Mouse (Mus musculus): Measurements from ENCODE around the gene Slamf6.

Slamf6 gene

DNA sequence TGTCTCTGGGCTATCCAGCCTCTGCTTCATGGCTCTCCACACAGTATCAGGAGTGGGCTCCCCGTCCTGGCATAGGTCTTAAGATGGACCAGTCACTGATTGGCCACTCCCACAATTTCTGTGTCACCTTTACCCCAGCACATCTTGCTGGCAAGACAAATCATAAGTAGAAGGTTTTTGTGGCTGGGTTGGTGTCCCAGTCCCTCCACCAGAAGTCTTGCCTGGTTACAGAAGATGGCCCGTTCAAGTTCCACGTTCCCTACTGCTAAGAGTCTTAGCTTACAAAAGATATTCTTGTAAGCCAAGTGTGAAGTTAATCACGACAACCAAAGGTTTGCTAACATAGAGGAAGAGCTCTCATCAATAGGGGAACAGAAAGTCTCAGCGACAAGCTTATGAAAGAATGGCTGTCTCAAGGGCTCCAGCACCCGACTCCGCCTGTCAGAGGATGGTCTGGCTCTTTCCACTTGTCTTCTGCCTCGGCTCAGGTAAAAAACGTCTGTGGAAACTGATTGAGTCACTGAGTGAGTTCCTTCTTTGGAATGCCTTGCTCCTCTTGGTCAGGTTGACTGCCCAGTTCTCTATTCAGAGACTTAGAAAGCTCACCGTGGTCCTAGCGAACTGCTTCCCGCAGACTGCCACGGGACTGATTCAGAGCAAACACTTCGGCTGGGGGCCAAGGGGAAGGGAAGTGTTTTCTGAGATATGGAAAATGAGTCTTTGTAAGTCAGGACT lies at the start of gene Slamf6:
Slamf6 (plus strand) TSS at position 211 of the 735 bp plus-strand sequence.
- DNase-seq (ENCODE audit: extremely low read depth, low read depth): peak; percentile 45

DNA sequence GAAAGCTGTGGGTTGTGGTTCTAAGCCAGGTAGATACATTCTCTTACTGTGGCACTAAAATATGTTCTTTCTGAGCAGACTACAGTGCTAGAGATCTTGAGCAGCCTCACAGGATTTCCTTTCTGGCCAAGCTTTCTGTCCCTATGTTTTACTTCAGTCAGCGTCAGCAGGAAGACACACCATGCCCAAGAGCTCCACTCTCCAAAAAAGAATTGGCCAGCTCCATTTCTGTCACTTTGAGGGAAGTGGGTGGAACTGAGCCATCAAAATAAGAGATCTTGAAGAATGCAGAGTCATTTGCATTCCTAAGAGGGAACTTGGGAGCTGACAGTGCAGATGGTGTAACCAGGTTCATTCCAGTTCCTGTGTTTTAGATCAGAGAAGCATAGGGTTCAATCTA lies 30.3 kb upstream of the Slamf6 start:
- no peak for DNase-seq (ENCODE audit: extremely low read depth, low read depth)

DNA sequence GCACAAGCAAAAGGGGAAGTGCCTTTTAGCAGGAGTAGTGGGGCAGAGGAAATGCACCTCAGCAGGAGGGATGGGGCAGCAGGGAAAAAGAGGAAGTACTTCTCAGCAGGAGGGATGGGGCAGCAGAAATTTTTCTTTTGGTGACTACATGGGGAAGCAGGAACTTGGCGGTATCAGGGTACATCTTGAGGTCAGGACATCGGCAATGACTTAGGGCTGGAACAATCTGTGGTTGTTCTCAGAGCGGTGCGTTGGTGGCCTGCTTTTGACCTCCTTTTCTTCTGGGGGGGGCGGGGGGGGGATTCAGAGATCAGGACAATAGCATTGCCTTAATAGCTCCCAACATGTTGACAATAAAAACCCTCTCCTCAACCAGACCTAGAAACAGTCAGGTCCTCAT lies 22.0 kb upstream of the Slamf6 start, which contains the start of gene Gm10521:
Gm10521 (plus strand) TSS at position 301 of the 400 bp plus-strand sequence.
- peak; percentile 21 for DNase-seq (ENCODE audit: extremely low read depth, low read depth)

DNA sequence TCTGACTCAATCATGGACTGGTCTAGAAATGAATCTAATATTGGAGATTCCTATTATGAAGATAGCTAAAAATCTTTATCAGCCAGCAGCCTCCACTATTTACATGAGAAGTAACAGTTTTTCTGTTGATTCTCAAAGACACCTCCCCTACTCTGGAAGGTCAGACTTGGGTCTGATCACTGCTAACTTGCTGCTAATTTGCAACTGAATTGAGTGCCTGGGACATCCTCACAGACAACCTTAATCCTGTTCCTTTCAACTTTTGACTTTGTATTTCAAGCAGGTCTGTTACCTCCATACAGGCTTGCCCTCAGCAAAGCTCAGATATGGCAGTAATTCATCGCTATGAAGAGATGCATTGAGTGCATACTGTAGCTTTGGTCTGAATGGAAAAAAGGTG lies 13.3 kb upstream of the Slamf6 start:
- no peak for DNase-seq (ENCODE audit: extremely low read depth, low read depth)

DNA sequence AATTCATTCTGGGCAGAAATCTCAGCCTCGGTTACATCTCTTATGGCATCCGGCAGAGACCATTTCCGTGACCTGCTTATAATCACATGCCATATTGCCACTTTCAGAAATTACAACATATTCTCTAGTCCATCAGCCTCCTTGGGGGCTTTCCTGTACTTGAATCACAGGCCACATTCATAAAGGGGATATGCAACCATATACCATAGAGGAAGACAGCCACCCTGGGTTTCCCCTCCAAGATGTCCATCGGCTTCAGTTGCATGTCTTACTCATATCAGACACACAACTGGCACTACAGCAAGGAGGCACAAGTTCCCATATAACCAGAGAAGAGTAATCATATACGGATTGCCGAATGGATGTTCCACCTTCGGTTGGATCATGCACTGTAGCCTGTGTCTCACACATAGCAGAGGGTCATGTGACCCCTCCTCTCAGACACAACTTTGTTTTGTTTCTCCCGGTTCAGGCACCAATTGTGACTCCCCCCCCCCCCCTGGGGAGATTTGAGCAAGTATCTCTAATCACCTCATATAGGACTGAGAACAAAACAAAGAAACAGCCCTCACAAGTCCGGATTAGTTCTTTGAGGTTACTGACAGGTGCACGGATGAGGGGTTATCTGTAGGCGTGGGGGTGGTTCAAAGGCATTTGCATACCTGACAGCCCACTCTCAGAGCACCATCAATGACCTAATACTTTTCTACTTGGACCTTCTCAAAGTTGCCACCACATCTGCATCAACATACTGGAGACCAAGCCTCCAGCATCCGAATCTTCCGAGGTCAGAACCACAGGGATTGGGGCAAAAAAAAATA lies 1.5 kb upstream of the Slamf6 start:
- no peak for DNase-seq (ENCODE audit: extremely low read depth, low read depth)

DNA sequence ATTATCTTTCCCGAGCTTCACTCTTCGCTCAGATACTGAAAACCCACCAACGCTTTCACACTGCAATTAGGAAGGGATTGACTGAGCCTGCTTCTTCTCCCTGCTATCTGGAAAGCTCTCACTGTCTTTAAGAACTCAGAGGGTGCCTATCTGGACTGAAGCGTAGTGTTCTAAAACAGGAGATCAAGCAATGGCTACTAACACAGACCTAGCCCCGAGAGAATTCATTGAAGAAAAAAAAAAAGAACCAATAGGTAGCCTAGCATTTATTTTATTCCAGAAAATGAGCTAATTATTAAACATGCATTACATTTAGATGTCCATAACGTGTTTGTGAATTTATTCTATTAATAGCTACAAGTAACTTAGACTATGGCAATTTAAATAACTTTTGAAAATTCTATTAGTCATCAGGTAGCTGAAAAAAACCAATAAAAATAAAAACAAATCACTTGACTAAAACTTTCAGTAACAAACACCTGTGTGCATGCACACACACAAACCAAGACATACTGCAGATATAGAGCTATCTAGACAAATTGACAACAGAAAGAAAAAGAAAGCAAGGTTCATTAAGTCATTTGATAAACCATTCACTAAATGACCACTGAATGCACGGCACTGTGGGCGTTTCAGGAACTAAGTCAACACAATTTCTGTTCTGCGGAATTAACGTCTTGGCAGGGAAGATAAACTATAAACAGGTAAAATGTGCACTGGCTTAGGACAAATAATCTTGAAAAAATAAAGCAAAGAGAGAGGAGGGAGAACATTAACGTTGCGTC lies 1.0 kb downstream of the Slamf6 start:
- peak; percentile 31 for DNase-seq (ENCODE audit: extremely low read depth, low read depth)

GRCm38 (mm10) chr1:171919193-171919592 lies 1.9 kb downstream of the Slamf6 start:
- DNase-seq (ENCODE audit: extremely low read depth, low read depth): no peak

DNA sequence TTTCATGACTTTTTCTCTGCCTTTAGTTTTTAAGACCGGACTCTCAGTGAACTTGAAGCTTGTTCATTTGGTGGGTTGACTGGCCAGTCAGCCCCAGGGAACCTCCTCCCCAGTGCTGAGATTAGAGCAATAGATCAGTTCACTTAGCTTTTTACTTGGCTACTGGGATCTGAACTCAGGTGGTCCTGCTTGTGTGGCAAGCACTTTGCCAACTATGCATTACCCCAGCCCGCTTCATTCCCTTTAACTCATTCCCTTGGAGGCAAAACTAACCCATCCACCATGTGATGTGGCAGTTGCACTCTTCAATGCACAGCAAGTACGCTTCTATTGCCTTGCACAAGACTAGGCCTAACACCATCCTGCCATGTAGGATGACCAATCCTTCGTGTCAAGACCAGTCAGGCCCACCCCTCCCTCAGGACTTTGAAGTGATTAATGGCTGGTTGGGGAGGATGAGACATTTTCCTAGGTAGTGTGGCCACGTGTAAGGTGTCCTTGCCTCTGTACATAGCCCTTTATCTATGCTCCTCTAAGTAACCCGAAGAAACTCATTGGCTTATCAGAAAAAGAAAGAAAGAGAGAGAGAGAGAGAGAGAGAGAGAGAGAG lies 2.7 kb downstream of the Slamf6 start:
- no peak for DNase-seq (ENCODE audit: extremely low read depth, low read depth)

- DNase-seq (ENCODE audit: extremely low read depth, low read depth): peak; percentile 84
Observed at GRCm38 (mm10) chr1:171920989-171921621, 3.8 kb downstream of the Slamf6 start.

- no peak for DNase-seq (ENCODE audit: extremely low read depth, low read depth)
Observed at GRCm38 (mm10) chr1:171921641-171922040, 4.3 kb downstream of the Slamf6 start.

GRCm38 (mm10) chr1:171922844-171923243 lies 5.5 kb downstream of the Slamf6 start:
- DNase-seq (ENCODE audit: extremely low read depth, low read depth): no peak

GRCm38 (mm10) chr1:171924900-171925299 lies 7.6 kb downstream of the Slamf6 start:
- DNase-seq (ENCODE audit: extremely low read depth, low read depth): no peak

DNA sequence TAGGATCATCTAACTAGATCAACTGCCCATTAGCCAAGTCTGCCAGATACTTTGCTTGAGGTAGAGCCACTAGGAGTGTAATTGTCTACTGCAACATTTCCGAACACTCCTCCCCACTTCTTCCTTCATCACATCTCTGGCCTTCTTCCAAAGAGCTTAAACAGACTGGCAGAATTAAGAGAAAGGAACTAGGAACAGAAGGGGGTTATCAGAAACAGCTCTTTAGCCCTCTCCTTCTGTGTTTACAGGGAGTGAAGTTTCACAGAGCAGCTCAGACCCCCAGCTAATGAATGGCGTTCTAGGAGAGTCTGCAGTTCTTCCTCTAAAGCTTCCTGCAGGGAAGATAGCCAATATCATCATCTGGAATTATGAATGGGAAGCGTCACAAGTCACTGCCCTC lies 16.5 kb downstream of the Slamf6 start:
- DNase-seq (ENCODE audit: extremely low read depth, low read depth): no peak

DNA sequence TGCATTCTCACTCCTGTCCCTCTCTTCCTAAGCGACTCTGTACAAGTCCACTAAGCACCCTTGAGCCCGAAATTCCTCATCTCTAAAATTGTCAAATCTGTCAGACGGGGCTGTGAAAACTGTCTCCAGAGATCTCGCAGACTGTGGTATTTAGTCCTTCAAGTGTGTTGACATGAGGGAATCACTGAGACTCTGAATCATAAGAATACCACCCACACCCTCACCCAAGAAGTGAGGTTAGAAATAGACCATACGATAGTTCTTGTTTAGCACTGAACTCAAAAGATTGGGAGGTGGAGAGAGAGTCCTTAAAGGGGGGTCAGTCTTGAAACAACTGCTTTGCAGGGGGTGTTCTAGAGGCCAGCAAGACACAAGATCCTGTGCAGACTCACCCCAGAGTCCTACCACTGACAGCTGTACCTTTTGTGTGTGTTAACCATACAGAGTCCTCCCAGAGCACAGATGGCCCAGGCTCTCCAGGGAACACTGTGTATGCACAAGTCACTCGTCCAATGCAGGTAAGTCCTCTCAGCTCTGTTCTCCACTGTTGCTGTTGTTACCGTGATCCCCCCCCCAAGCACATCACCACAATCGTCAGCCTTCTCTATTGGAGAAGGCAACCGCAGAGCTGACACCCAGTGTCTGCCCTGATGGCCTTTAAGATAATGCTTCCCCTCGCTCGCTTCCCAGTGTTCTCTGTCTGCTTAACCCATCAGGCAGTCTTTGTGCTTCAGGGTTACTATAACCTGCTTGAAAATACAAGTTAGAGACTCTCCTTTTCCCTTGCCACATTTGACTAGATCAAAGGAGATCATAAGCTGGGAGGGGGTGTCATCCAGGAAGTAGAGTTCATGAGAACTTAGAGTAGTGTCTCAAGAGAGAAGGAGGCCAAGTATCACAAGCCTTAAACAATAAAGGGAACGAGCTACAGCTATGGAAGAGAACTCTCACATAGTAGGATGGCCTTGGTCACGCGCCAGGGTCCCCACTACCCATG lies 21.9 kb downstream of the Slamf6 start:
- DNase-seq (ENCODE audit: extremely low read depth, low read depth): no peak

DNA sequence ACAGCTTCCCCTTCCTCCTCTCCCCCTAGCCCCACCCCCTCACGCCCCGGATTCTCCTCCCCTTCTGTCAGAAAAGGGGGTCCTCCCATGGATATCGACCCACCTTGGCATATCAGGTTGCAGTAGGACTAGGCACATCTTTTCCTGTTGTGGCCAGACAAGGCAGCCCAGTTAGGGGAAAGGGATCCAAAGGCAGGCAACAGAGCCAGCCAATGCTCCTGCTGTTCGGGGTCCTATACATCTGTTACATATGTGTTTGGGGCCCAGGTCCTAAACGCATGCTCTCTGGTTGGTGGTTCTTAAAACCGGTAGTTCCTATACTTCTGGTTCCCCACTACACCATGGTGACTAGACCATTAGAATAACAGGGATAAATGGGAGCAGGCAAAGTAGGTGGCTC lies 23.3 kb downstream of the Slamf6 start:
- DNase-seq (ENCODE audit: extremely low read depth, low read depth): no peak

- no peak for DNase-seq (ENCODE audit: extremely low read depth, low read depth)
Observed at GRCm38 (mm10) chr1:171946447-171946995, 29.2 kb downstream of the Slamf6 start.

DNA sequence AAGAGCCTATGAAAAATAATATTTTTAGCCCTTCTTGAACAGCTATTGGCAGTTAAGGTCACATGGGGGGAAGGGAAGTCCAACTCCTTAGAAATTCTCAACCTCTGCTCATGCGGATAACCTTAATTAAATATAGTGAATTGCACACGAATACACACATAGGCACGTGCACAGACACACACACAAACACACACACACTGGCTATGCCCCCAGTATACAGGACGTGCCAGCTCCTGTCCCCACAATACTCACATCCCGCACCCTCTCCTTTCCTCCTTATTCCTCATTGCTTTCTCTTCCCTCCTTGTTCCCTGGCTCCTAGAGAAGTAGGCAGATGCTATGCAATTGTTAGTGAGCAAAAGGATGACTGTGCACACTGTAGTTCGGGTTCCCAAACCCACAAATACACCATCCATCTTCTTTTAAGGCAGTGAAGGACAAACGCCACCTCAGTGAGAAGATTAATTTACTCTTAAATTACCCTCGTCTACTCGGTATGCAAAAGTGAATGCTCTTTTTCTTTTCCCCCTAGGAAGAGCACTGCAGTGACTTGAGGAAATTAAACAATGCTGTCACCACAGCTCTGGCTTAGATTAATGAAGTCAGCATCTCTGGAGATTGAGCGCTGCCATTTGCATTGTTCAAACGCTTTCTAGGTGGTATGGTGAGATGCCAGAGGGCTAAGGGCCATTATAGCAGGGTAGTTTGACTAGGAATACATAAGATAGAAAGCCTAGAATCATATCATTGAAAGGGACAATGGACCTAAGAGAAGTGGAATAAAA lies 31.0 kb downstream of the Slamf6 start:
- no peak for DNase-seq (ENCODE audit: extremely low read depth, low read depth)

- no peak for DNase-seq (ENCODE audit: extremely low read depth, low read depth)
Observed at GRCm38 (mm10) chr1:171948946-171949508, 31.7 kb downstream of the Slamf6 start.
